Comparison of ENCODE assay signal across 8 mouse cellular contexts in genomic region chr6:72615561-72616375, GRCm38 (mm10). TPM values are rescaled to one million over a fixed set of nuclear protein-coding genes. Genes with fewer than 3 reads are reported as not detected.
DNase-seq lines count a peak whose midpoint lies in the region; ATAC-seq lines count a peak whose summit lies in the region.

No protein-coding gene starts in this region.

- H3K9ac ChIP-seq in embryonic facial prominence, embryonic 12.5 days = peak overlapping the region; percentile 74
- peak overlapping the region; percentile 81 for H3K9ac ChIP-seq in intestine, embryonic 15.5 days

- H3K4me3 ChIP-seq in embryonic facial prominence, embryonic 12.5 days = peak overlapping the region; percentile 73
- H3K4me3 ChIP-seq in intestine, embryonic 15.5 days (replicated peaks) = peak overlapping the region; percentile 72

- 28% methylated on average over 25 of the region's 25 CpGs for WGBS in embryonic facial prominence, embryonic 12.5 days
- 23% methylated on average over 25 of the region's 25 CpGs for WGBS in intestine, embryonic 15.5 days

- DNase-seq in adrenal gland, postnatal 14 days = peak; percentile 30
- no peak for DNase-seq in adrenal gland, adult 18-20 months (ENCODE audit: low spot score in 2 of 2)
- DNase-seq in A20 (ENCODE audit: low read depth, low spot score) = peak; percentile 5
- peak; percentile 71 for DNase-seq in naive thymus-derived CD4-positive, alpha-beta T cell, adult 2 months (ENCODE audit: low read depth)
- no peak for DNase-seq in embryo, embryonic 9.5 days (ENCODE audit: extremely low spot score)
- DNase-seq in gastrocnemius, postnatal 4 days (ENCODE audit: low spot score in 2 of 2) = no peak

- H3K4me1 ChIP-seq in embryonic facial prominence, embryonic 12.5 days = peaks cover 27% of the 10 kb centered on the region
- H3K4me1 ChIP-seq in intestine, embryonic 15.5 days (replicated peaks) = peaks cover 24% of the 10 kb centered on the region

- no peaks in the 10 kb centered on the region for H3K9me3 ChIP-seq in embryonic facial prominence, embryonic 12.5 days
- no peaks in the 10 kb centered on the region for H3K9me3 ChIP-seq in intestine, embryonic 15.5 days

- peaks cover 21% of the 10 kb centered on the region for H3K36me3 ChIP-seq in embryonic facial prominence, embryonic 12.5 days
- H3K36me3 ChIP-seq in intestine, embryonic 15.5 days = peaks cover 14% of the 10 kb centered on the region

- peak overlapping the region; percentile 89 for H3K4me2 ChIP-seq in embryonic facial prominence, embryonic 12.5 days (replicated peaks)
- H3K4me2 ChIP-seq in intestine, embryonic 15.5 days (replicated peaks) = peak overlapping the region; percentile 86

- H3K27ac ChIP-seq in embryonic facial prominence, embryonic 12.5 days = no peak overlapping the region
- no peak overlapping the region for H3K27ac ChIP-seq in intestine, embryonic 15.5 days

- ATAC-seq in embryonic facial prominence, embryonic 12.5 days (ENCODE audit: insufficient number of reproducible peaks, insufficient read depth, low FRiP score, low TSS enrichment) = no peak
- peak; percentile 2; the same call in 1 of the 2 replicates for ATAC-seq in intestine, embryonic 15.5 days

- no peaks in the 10 kb centered on the region for H3K27me3 ChIP-seq in embryonic facial prominence, embryonic 12.5 days
- no peaks in the 10 kb centered on the region for H3K27me3 ChIP-seq in intestine, embryonic 15.5 days (replicated peaks)

RNA-seq across cellular contexts. Expression of gene Tgoln1, which starts 1.0 kb away (rescaled TPM):
- 135 and 142 TPM in 2 replicates for total RNA-seq in adrenal gland, postnatal 14 days (2021)
- total RNA-seq in adrenal gland, adult 18-20 months (2021) = 100 to 1,000 TPM; 241 to 257 TPM
- 23.8 and 24.6 TPM in 2 replicates for polyA plus RNA-seq in embryonic facial prominence, embryonic 12.5 days (2016; fragmentation: Nextera tagmentation; extraction: Ambion mirVana)
- polyA plus RNA-seq in intestine, embryonic 15.5 days (2015; fragmentation: Nextera tagmentation; extraction: Ambion mirVana) = 42.2 and 43.3 TPM in 2 replicates
- 10 to 100 TPM; 26.5 to 27.9 TPM for total RNA-seq in gastrocnemius, postnatal 4 days (2021)

RNA-seq across cellular contexts. Expression of gene Retsat, which starts 17.5 kb away (rescaled TPM):
- total RNA-seq in adrenal gland, postnatal 14 days (2021) = 362 and 390 TPM in 2 replicates
- 100 to 1,000 TPM; 332 to 343 TPM for total RNA-seq in adrenal gland, adult 18-20 months (2021)
- polyA plus RNA-seq in embryonic facial prominence, embryonic 12.5 days (2016; fragmentation: Nextera tagmentation; extraction: Ambion mirVana) = 9.5 and 10.3 TPM in 2 replicates
- polyA plus RNA-seq in intestine, embryonic 15.5 days (2015; fragmentation: Nextera tagmentation; extraction: Ambion mirVana) = 29.7 and 31.6 TPM in 2 replicates
- 10 to 100 TPM; 42.6 to 49.5 TPM for total RNA-seq in gastrocnemius, postnatal 4 days (2021)

RNA-seq across cellular contexts. Expression of gene Elmod3, which starts 17.6 kb away (rescaled TPM):
- total RNA-seq in adrenal gland, postnatal 14 days (2021) = 16.2 and 21.7 TPM in 2 replicates
- total RNA-seq in adrenal gland, adult 18-20 months (2021) = 10 to 100 TPM; 10.9 to 13.5 TPM
- 14.2 and 16.4 TPM in 2 replicates for polyA plus RNA-seq in embryonic facial prominence, embryonic 12.5 days (2016; fragmentation: Nextera tagmentation; extraction: Ambion mirVana)
- 13.9 and 14.3 TPM in 2 replicates for polyA plus RNA-seq in intestine, embryonic 15.5 days (2015; fragmentation: Nextera tagmentation; extraction: Ambion mirVana)
- 1 to 10 TPM; 8.1 to 8.8 TPM for total RNA-seq in gastrocnemius, postnatal 4 days (2021)

Comparison
In these comparisons a context has a peak if more than half of its experiments do, and no peak if none do; other contexts are left out.
1. DNase-seq: peak in adrenal gland, postnatal 14 days (single experiment), A20 (single experiment) and naive thymus-derived CD4-positive, alpha-beta T cell, adult 2 months (single experiment); none in adrenal gland, adult 18-20 months (0 of 2), embryo, embryonic 9.5 days (single experiment) and gastrocnemius, postnatal 4 days (0 of 2).